Mouse (Mus musculus) A20 (cell line): ENCODE measurements around the gene Spert.

Experiments used
- DNase-seq: peaks from one replicate; pipeline ENCODE4 v3.0.0-alpha.2; 2011; ENCODE audit warnings: low read depth, low spot score

The Spert gene

GRCm38 (mm10) chr14:75592978-75593377, at the start of gene Spert:
Spert (minus strand) TSS chr14:75593116.
- no peak for DNase-seq

- no peak for DNase-seq
Observed at GRCm38 (mm10) chr14:75642080-75642479, 49.2 kb upstream of the Spert start, which contains the start of gene Erich6b. Erich6b (plus strand) TSS chr14:75642259.

GRCm38 (mm10) chr14:75641369-75641768, 48.5 kb upstream of the Spert start:
- DNase-seq, result no peak

GRCm38 (mm10) chr14:75640846-75641245, 47.9 kb upstream of the Spert start:
- peak; percentile 37 for DNase-seq

- no peak for DNase-seq
Observed at GRCm38 (mm10) chr14:75637641-75638040, 44.7 kb upstream of the Spert start.

GRCm38 (mm10) chr14:75636107-75636506, 43.2 kb upstream of the Spert start:
- DNase-seq, result no peak

GRCm38 (mm10) chr14:75635350-75635749, 42.4 kb upstream of the Spert start:
- no peak for DNase-seq

- no peak for DNase-seq
Observed at GRCm38 (mm10) chr14:75628870-75629269, 36.0 kb upstream of the Spert start.

- no peak for DNase-seq
Observed at GRCm38 (mm10) chr14:75622984-75623383, 30.1 kb upstream of the Spert start.

- no peak for DNase-seq
Observed at GRCm38 (mm10) chr14:75616375-75616774, 23.5 kb upstream of the Spert start.

GRCm38 (mm10) chr14:75609176-75609575, 16.3 kb upstream of the Spert start:
- no peak for DNase-seq

- DNase-seq, result no peak
Observed at GRCm38 (mm10) chr14:75583870-75584269, 9.0 kb downstream of the Spert start.

GRCm38 (mm10) chr14:75579010-75579409, 13.9 kb downstream of the Spert start:
- DNase-seq, result no peak

GRCm38 (mm10) chr14:75566303-75566702, 26.6 kb downstream of the Spert start:
- no peak for DNase-seq

GRCm38 (mm10) chr14:75565534-75566140, 27.3 kb downstream of the Spert start:
- no peak for DNase-seq

GRCm38 (mm10) chr14:75561577-75562331, 31.2 kb downstream of the Spert start:
- DNase-seq, result peak; percentile 16

- no peak for DNase-seq
Observed at GRCm38 (mm10) chr14:75541731-75542130, 51.2 kb downstream of the Spert start.

GRCm38 (mm10) chr14:75540996-75541350, 51.9 kb downstream of the Spert start:
- no peak for DNase-seq

- DNase-seq, result no peak
Observed at GRCm38 (mm10) chr14:75540216-75540995, 52.5 kb downstream of the Spert start.

GRCm38 (mm10) chr14:75539205-75539604, 53.7 kb downstream of the Spert start:
- DNase-seq, result no peak
